Mouse (Mus musculus) adrenal gland, adult 8-10 months (tissue): Measurements from ENCODE around the gene Gm21885. TPM values are rescaled to one million over a fixed set of nuclear protein-coding genes. Genes with fewer than 3 reads are reported as not detected.
A peak's percentile ranks its signal among the peaks of the same experiment; 100 is the strongest.

Experiments used
- DNase-seq: peaks from one replicate; pipeline ENCODE4 v3.0.0; 2022
- total RNA-seq, 4 experiments: library from RNA; stranded (reverse); gene quantifications; 2 replicates each; pipeline ENCODE4 v1.2.4; 2022

Gm21885 gene
- total RNA-seq, 4 experiments from 2014 or later: not detected

GRCm38 (mm10) chr11:94320969-94321930 is 39.6 kb downstream of the Gm21885 start:
- DNase-seq: no peak

GRCm38 (mm10) chr11:94321931-94322400 is 40.3 kb downstream of the Gm21885 start, which contains the start of gene Luc7l3:
Luc7l3 (minus strand) TSS chr11:94321988.
- DNase-seq: peak; percentile 91

GRCm38 (mm10) chr11:94322636-94323035 is 41.0 kb downstream of the Gm21885 start:
- DNase-seq: no peak

- no peak for DNase-seq
These were observed 41.7 kb downstream of the Gm21885 start for GRCm38 (mm10) chr11:94323271-94323925.

- no peak for DNase-seq
These were observed 42.9 kb downstream of the Gm21885 start for GRCm38 (mm10) chr11:94324618-94325017.

GRCm38 (mm10) chr11:94326961-94327411 is 45.3 kb downstream of the Gm21885 start:
- DNase-seq: no peak

GRCm38 (mm10) chr11:94327693-94328643 is 46.3 kb downstream of the Gm21885 start, which contains the start of gene Ankrd40:
Ankrd40 (plus strand) TSS chr11:94328001.
- peak; percentile 95 for DNase-seq

GRCm38 (mm10) chr11:94328644-94329025 is 47.0 kb downstream of the Gm21885 start:
- no peak for DNase-seq

GRCm38 (mm10) chr11:94329270-94329891 is 47.7 kb downstream of the Gm21885 start:
- no peak for DNase-seq

GRCm38 (mm10) chr11:94330211-94330610 is 48.5 kb downstream of the Gm21885 start:
- no peak for DNase-seq

- no peak for DNase-seq
These were observed 51.1 kb downstream of the Gm21885 start for GRCm38 (mm10) chr11:94332726-94333125.

- no peak for DNase-seq
These were observed 52.8 kb downstream of the Gm21885 start for GRCm38 (mm10) chr11:94334386-94334968.

Other genes starting within 250 kb of the Gm21885 start
- gene Tob1, start 70.4 kb upstream of the Gm21885 start, total RNA-seq: 100 to 1,000 TPM; 162 to 301 (median 191) TPM
- gene Wfikkn2, start 35.9 kb upstream of the Gm21885 start, total RNA-seq: 1 to 10 TPM in 2 of 4 experiments, under 1 TPM in 2; 0.26 to 2.2 (median 0.97) TPM
- gene Luc7l3, start 40.1 kb downstream of the Gm21885 start, total RNA-seq: 100 to 1,000 TPM in 1 of 4 experiments, 10 to 100 TPM in 3; 53.7 to 100 (median 73.5) TPM
- 100 to 1,000 TPM; 118 to 169 (median 156) TPM for gene Ankrd40, start 46.1 kb downstream of the Gm21885 start, total RNA-seq
- gene Abcc3, start 111.1 kb downstream of the Gm21885 start, total RNA-seq: 10 to 100 TPM in 2 of 4 experiments, 1 to 10 TPM in 2; 4.7 to 15.0 (median 9.4) TPM
- gene Cacna1g, start 192.3 kb downstream of the Gm21885 start, total RNA-seq: under 1 TPM; 0.14 to 0.73 (median 0.21) TPM
- gene Spata20, start 204.3 kb downstream of the Gm21885 start, total RNA-seq: not detected
- gene Epn3, start 218.1 kb downstream of the Gm21885 start, total RNA-seq: 10 to 100 TPM; 45.0 to 65.6 (median 56.0) TPM
- gene Mycbpap, start 239.9 kb downstream of the Gm21885 start, total RNA-seq: 10 to 100 TPM; 10.3 to 17.9 (median 13.4) TPM